Mouse (Mus musculus) E14TG2a.4 (cell line): Measurements from ENCODE around the gene Sema6b.
A peak's percentile ranks its signal among the peaks of the same experiment; 100 is the strongest.

Experiments used
- H3K27me3 ChIP-seq: 2 replicates; pipeline ENCODE4 v1.6.1; 2014; ENCODE audit warnings: low read length, control low read depth; ENCODE audit not compliant: insufficient read depth
- H3K36me3 ChIP-seq: 2 replicates; pipeline ENCODE4 v1.6.1; 2014; ENCODE audit warnings: low read length, control low read depth; ENCODE audit not compliant: insufficient read depth
- H3K4me1 ChIP-seq: replicated peaks from 2 replicates; pipeline ENCODE4 v1.6.1; 2014; ENCODE audit warnings: low read depth, low read length, control low read depth
- H3K4me3 ChIP-seq: replicated peaks from 2 replicates; pipeline ENCODE4 v1.5.1; 2014; ENCODE audit warnings: mild to moderate bottlenecking, low read length
- H3K9me3 ChIP-seq: 2 replicates; pipeline ENCODE4 v1.6.1; 2014; ENCODE audit warnings: low read length, control low read depth
- CTCF ChIP-seq: conservative IDR thresholded peaks from 2 replicates; pipeline ENCODE4 v1.5.1; 2014; ENCODE audit warnings: low read length
- NANOG ChIP-seq: IDR thresholded peaks from 2 replicates; pipeline ENCODE4 v1.6.1; 2014; ENCODE audit warnings: borderline replicate concordance, low read length, mixed read lengths
- POU5F1 ChIP-seq: IDR thresholded peaks from 2 replicates; pipeline ENCODE4 v1.6.1; 2014; ENCODE audit warnings: low read length, borderline replicate concordance

Gene Sema6b

DNA sequence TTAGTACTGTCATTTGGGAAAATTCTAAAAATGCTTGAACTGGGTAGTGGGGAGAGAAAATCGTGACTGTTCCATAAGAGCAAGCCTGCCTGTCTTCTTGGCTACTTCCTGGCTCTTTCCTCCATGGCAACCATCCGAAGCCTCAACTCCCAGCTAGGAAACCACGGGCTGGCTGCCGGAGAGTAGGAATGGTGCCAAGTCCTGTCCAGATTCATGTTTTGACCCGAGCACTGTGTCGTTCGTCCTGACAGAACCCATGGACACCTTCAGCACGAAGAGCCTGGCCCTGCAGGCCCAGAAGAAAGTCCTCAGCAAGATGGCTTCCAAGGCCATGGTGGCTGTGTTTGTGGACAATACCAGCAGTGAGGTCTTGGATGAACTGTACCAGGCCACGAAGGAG lies 31.3 kb upstream of the Sema6b start:
- Histone ChIP-seq H3K36me3 (peaks cover 14% of the 10 kb centered on the region), H3K4me1 (peaks cover 48% of the 10 kb centered on the region), H3K27me3 (no peaks in the 10 kb centered on the region), H3K9me3 (no peaks in the 10 kb centered on the region), H3K4me3 (no peak overlapping the region)
- TF ChIP-seq NANOG, result no peak
- TF ChIP-seq POU5F1, result no peak
- no peak for TF ChIP-seq CTCF

DNA sequence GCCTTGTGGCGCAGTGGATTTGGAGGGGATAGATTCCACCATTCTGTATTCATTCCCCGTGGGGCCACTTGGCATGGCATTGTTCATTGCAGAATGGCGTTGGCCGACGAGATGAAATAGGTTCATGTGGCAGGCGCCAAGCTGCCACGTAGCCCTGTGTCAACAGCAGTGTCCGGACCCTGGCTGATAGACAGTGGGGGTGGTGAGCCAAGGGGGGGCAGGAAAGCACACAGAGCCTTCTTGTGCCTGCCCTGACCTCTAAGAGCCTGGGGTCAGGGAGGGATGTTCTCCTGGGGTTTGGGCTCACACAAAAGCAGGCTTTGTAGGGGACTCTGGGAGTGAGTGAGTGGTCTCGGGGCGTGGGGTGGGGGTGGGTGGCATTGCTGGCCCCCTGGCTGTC lies 30.5 kb upstream of the Sema6b start:
- no peaks in the 10 kb centered on the region for H3K9me3 ChIP-seq

DNA sequence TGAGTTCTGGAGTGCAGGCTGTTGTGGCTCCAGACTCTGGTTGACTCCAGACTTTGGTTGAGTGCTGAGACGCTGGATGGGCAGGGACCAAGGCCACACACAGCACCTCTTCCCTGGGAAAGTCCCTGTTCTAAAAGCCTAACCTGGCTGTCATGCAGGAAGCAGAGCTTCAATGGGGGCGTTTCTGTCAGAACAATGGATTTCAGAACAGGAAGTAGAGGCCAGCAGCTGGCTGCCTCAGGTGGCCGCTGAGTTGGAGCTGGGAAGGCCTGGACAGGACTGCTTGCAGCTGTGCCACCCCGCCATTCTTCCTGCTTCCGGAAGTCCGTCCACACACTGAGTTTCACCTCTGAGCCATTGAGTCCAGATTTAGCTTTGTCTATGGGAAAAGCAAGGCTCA lies 29.7 kb upstream of the Sema6b start:
- Histone ChIP-seq H3K27me3 (no peaks in the 10 kb centered on the region), H3K36me3 (peaks cover 1% of the 10 kb centered on the region; the same call in 1 of the 2 replicates), H3K9me3 (no peaks in the 10 kb centered on the region), H3K4me3 (peak overlapping the region; percentile 26; the same call in 1 of the 2 replicates), H3K4me1 (peaks cover 53% of the 10 kb centered on the region)
- TF ChIP-seq POU5F1 (no peak), NANOG (no peak), CTCF (no peak)

More for the DNA sequence above, 30.5 kb upstream of the Sema6b start:
- H3K4me3 ChIP-seq, result peak overlapping the region; percentile 26
- no peak for TF ChIP-seq NANOG
- TF ChIP-seq POU5F1, result no peak
- no peak for TF ChIP-seq CTCF
- H3K4me1 ChIP-seq, result peaks cover 48% of the 10 kb centered on the region
- peaks cover 9% of the 10 kb centered on the region for H3K36me3 ChIP-seq
- no peaks in the 10 kb centered on the region for H3K27me3 ChIP-seq

DNA sequence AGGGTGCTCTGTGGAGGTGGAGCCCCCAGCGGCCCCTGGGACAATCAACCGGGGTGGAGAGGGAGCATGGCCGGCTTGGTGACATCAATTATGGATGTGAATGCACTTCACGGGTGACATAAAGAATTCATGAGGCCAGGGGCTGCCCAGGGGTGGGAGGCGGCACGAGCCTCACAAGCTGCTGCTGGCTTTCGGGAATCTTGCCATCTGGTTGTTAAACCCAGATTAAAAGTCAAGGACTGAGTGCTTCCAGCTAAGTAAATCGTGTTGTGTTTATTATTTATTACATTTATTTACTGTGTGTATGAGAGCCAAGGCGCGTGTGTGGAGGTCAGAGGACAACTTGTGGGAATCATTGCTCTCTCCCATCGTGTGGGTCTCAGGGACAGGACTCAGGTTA lies 25.5 kb upstream of the Sema6b start:
- TF ChIP-seq CTCF, result no peak
- TF ChIP-seq NANOG, result no peak
- no peaks in the 10 kb centered on the region for H3K36me3 ChIP-seq
- no peak overlapping the region for H3K4me3 ChIP-seq
- H3K9me3 ChIP-seq, result no peaks in the 10 kb centered on the region
- peaks cover 13% of the 10 kb centered on the region for H3K27me3 ChIP-seq
- peaks cover 52% of the 10 kb centered on the region for H3K4me1 ChIP-seq

DNA sequence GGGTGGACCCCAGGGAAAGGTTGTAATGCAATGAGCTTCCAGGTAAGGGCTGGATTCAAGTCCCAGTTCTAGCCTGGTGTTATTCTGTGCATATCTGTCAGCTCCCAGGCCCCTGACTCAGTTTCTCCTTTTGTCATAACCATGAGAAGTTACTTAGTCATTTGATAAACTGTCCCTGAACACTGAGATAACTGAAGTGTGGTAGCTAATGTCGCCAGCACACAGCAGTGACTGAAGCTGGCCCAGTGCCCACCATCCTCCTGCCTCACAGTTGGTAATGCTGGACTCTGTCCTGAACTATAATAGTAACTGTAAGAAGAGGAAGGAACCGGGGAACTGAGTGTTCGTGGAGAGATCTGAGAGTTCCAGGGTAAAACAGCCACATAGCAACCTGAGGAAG lies 24.4 kb upstream of the Sema6b start:
- Histone ChIP-seq H3K4me1 (peaks cover 42% of the 10 kb centered on the region), H3K36me3 (no peaks in the 10 kb centered on the region), H3K9me3 (no peaks in the 10 kb centered on the region), H3K4me3 (no peak overlapping the region), H3K27me3 (peaks cover 20% of the 10 kb centered on the region)
- TF ChIP-seq POU5F1 (no peak), NANOG (no peak), CTCF (no peak)

DNA sequence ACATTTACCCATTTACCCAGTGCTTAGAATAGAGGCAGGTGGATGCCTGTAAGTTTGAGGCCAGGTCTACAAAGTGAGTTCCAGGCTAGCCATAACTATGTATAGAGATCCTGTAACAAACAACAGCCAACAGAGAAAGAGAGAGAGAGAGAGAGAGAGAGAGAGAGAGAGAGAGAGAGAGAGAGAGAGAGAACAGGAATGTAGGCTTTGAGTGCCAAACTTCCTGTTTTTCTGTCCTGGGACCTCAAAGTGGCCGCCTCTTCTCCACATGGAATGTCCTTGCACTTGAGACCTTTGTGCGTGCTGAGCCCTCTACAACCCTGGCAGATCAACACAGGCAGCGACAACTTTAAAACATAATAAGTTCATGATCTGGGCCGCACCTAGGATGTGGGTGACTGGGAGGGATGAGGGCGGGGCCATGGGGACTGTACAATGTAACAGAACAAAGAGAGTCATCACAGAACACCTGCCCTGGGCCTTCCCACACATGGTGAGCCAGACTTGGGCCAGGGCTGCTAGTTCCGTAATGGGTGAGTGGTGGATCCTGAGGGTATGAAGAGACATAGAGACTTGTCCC lies 23.5 kb upstream of the Sema6b start:
- Histone ChIP-seq H3K36me3 (no peaks in the 10 kb centered on the region), H3K4me3 (no peak overlapping the region), H3K4me1 (peaks cover 41% of the 10 kb centered on the region), H3K27me3 (peaks cover 27% of the 10 kb centered on the region), H3K9me3 (no peaks in the 10 kb centered on the region)
- TF ChIP-seq NANOG, result no peak
- TF ChIP-seq POU5F1, result no peak
- TF ChIP-seq CTCF, result no peak

DNA sequence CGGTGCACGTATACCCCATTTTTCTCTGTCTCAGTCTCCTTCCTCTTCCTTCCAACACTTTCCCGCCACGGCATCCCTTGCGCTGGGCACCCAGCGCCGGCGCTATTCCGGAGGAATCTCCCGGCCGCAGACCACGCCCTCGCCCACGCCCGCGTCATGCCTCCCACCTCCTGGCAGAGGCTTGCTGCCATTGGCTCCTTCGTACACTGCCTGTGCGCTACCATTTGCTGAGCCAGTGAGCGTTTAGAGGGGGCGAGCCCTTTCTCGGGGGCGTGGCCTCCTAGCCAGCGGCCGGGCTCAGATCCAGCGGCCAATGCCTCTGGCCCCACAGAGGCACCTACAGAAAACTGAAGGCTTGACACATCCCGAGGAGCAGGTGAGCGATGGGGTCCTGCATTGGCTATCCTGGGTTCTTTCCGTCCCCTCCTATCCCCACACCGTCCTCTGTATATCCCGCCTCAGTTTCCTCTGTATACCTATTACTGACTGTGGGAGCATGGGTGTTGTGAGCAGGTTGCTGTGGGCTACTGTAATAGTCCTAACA lies 22.2 kb upstream of the Sema6b start, which contains the start of gene Tnfaip8l1:
TSS of gene Tnfaip8l1 (plus strand) at position 247 of the 544 bp plus-strand sequence.
- Histone ChIP-seq H3K4me3 (peak within 1 kb of the TSS; percentile 78), H3K27me3 (peaks cover 40% of the 10 kb centered on the region), H3K36me3 (no peaks in the 10 kb centered on the region), H3K4me1 (peaks cover 41% of the 10 kb centered on the region), H3K9me3 (no peaks in the 10 kb centered on the region)
- TF ChIP-seq CTCF, result no peak
- no peak for TF ChIP-seq NANOG
- no peak for TF ChIP-seq POU5F1

DNA sequence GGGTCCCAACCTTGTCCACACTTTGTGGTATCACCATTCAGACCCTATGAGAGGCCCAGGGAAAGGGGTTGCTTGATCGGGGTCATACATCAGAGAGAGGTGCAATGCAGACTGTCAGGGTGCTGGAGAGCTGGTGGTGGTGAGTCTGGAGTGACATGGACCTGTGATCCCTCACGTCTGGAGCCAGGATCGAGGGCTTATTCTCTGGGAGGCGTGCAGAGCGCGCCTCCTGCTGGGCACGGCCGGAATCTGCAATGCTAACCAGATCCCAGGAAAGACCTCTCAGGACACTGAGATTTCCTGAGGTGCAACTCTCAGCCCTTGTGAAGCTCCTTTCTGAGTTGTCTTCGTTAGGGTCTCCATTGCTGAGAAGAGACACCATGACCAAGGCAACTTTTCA lies 19.6 kb upstream of the Sema6b start:
- no peaks in the 10 kb centered on the region for H3K9me3 ChIP-seq
- peaks cover 36% of the 10 kb centered on the region for H3K4me1 ChIP-seq
- H3K4me3 ChIP-seq, result no peak overlapping the region
- H3K27me3 ChIP-seq, result peaks cover 66% of the 10 kb centered on the region
- TF ChIP-seq CTCF (peak; percentile 98), POU5F1 (no peak)
- no peaks in the 10 kb centered on the region for H3K36me3 ChIP-seq

DNA sequence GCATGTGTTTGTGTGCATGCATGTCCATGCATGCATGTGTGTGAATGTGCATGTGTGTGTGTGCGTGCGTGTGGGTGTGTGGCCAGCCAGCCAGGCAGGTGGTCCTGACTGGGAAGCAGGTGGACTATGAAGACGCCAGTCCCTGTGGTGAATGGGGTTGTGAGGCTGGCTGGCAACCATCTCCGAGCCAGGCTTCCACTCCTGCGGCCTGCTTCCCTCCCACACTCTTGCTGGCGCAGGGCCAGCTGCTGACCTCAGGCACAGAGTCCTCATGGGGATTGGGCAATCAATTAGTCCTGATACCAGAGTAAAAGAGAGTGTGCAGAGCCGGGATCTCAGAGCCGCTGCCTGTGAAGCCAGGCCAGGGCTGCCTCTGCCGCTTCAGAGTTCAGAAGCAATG lies 13.5 kb upstream of the Sema6b start:
- no peak overlapping the region for H3K4me3 ChIP-seq
- TF ChIP-seq POU5F1 (no peak), CTCF (no peak), NANOG (no peak)
- peaks cover 10% of the 10 kb centered on the region for H3K4me1 ChIP-seq
- peaks cover 94% of the 10 kb centered on the region for H3K27me3 ChIP-seq
- no peaks in the 10 kb centered on the region for H3K9me3 ChIP-seq
- H3K36me3 ChIP-seq, result no peaks in the 10 kb centered on the region
